Mouse (Mus musculus): ENCODE measurements at regions not wholly inside any gene's neighbourhood (a gene's known extent, or its start where the extent isn't known, plus 50 kb on each side); places are given as distances from the start of the nearest gene placed in this dataset.
"Not testable (repeated sequence)": the region's sequence is repeated elsewhere in the genome, so short reads cannot be mapped to it uniquely, and the experiment has no call there.

DNA sequence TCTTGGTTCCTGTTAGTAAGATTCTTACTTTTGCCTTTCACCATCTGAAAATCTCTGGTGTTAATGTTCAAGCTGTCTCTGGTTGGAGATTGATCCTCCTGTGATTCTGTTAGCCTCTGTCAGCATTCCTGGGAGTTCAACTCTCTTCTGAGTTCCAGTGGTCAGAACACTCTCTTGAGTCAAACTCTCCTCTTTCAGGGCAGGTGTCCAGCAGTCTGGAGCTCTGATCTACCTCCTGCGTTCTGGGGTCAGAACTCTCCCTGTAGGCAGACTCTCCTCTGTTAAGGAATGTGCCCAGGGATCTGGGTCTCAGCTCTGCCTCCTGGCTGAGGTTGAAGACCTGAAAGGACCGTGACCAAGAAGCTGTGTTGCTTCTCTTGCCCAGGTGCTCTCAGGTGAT lies 581.3 kb downstream of the H2al1n start:
- not testable (repeated sequence) for DNase-seq (ENCODE audit: low spot score)

DNA sequence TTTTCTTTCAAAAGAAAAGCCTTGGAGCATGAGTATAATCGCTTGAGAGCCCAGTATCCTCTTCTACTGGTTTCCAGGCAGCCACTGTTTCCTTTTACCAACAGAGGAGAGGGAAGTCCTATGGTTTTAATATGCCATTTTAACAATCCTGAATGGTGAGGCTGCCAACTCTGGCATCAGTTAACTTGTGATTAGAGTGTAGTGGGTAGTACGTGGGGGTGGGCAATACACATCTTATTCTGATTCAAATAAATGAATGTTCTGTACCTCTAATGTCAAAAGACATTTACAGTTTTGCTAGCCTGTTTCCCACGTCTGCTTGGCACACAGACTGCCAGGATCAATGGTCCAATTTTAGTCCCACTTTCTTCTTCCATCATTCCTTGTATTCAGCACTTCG lies 624.9 kb downstream of the H2al1n start:
- no peak for DNase-seq (ENCODE audit: low spot score)

DNA sequence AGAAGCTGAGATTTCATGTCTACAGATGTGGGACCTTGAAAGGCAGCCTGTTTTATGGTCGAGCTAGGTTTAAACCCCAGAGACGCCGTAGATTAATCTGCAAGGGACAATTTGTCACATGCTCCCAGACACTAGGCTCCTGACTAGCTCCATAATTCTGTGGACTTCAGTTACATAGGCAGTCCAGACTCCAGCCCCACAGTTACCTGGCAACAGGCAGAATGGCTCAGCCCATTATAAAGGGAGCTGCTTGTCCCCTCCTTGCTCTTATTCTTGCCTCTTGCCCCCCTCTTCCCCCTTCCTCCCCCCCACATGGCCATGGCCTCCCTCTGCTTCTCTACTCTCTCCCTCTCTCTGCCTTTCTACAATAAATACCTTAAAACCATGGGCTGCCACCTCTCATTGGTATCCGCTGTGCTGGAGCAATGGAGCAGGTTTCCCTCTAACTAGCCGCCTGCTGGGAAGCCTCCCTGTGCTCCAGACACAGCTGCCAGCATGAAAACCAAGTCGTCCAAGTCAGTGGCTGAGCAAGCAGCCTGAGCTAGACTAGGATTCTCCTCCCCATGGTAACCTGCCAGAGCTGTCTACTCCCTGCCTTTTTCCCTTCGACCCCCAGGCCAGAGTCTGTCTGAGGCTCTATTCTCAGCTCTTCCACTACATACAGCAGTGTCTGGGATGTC lies 628.9 kb downstream of the H2al1n start:
- no peak for DNase-seq (ENCODE audit: low spot score)

DNA sequence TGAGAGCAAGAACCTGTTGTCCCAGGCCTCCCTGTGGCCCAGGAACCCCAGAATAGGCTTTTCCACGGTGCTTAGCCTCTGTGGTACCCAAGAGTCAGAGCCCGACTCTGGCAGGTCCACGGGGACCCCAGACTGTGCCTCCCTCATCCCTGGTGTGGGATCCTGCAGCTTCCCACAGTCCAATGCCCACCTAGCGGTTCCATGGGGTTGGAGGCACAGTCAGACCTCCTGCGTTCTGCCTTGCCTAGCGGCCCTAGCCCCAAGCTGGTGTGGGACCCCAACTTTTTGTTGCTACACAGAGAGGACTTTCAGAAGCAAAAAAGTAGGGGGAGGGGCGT lies 629.4 kb downstream of the H2al1n start:
- no peak for DNase-seq (ENCODE audit: low spot score)

DNA sequence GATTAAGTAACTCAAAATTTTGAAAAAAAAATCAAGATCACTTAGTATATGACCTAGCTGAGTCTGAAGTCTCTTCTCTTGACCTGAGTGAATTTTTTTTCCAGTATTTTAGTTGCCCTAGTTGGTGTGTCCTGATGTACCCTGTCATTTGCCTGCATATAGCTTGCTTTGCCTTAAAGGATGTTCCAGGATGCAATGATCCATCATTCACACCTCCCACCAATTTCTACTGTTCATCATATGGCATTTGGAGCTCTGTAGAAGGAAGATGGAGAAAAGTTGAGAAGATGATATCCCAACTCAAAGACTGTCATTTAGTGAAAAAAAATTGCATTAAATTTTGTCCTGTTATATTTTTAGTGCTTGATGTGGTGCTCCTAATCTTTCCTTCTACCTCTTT lies 634.4 kb downstream of the H2al1n start:
- no peak for DNase-seq (ENCODE audit: low spot score)

DNA sequence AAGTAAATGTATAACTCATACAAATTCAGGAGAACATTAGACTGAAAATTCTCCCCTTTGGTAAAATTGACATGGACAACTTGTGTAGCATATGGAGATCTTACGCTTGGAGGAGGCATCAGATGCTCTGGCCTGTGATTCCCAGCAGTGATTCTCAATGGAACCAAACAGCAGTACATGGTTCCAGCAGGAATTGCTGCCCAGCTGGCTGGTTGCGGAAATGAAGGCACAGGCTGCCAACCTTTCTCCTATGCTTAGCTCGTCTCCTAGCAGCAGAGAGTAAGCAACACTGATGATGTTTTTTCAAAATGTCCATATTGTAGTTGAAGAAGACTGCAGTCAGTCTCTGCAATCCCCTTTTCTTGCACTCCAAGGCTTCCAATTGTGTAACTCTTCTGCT lies 673.7 kb downstream of the H2al1n start:
- DNase-seq (ENCODE audit: low spot score) = peak; percentile 0

Data from left cerebral cortex, adult 11 months (tissue).